Mouse (Mus musculus) cerebellum, adult 11-12 months (tissue): ENCODE measurements around the gene Gm3417.
A peak's percentile ranks its signal among the peaks of the same experiment; 100 is the strongest.
"Not testable (repeated sequence)": the region's sequence is repeated elsewhere in the genome, so short reads cannot be mapped to it uniquely, and the experiment has no call there.

Experiments used
- DNase-seq: peaks from one replicate; pipeline ENCODE4 v3.0.0; 2022

Gm3417 gene

DNA sequence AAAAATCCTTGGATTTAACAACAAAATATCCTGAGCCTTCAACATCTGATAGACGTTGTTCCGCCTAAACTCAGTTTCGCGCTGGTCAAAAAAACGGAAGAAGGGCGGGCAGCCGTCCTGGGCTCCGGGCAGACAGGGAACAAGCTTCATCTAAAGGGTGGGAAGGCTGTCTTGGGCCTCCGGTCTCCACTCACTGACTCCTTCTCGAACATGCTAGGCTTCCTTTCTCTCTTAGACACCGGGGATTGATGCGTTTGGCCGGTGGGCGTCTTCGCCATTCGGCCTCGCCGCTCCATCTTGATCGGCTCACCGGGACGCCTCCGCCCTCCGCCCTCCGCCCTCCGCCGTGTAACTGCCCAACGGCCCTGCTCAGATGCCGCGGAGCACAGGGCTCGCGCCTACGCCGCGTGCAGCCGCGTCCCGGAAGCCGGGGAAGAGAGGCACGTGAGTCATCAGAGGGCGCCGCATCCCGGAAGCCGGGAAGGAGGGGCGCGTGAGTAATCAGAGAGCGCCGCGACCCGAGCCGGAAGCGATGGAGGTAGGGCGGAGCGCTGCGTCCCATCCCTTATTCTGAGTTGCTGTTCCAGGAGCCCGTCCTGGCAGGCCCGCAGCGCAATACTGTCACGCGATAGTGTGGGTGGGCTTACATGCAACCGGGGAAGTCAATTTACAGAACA, at the start of gene Gm3417, which contains the start of gene 9030025P20Rik:
Gene Gm3417 (minus strand): TSS at position 429 of the 677 bp plus-strand sequence.
Gene 9030025P20Rik (plus strand): TSS at position 107 of the 677 bp plus-strand sequence.
- DNase-seq: not testable (repeated sequence)

DNA sequence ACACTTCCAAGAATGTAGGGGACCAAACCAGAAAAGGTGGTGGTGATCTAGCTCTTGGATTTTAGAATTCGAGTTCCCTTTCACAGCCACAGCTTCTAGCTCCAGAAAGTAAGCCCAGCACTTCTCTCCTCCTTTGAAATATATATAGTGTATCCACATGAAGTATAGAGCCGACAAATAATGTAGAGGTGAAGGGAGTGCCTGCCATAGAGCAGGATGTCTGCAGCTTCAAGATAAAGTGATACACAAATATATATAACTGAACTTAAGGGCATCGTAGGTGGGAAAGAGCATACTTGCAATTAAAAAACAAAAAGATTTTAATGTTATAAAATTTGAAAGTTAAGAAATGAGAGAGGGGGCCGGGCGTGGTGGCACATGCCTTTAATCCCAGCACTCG, 46.9 kb upstream of the Gm3417 start:
- DNase-seq: not testable (repeated sequence)

DNA sequence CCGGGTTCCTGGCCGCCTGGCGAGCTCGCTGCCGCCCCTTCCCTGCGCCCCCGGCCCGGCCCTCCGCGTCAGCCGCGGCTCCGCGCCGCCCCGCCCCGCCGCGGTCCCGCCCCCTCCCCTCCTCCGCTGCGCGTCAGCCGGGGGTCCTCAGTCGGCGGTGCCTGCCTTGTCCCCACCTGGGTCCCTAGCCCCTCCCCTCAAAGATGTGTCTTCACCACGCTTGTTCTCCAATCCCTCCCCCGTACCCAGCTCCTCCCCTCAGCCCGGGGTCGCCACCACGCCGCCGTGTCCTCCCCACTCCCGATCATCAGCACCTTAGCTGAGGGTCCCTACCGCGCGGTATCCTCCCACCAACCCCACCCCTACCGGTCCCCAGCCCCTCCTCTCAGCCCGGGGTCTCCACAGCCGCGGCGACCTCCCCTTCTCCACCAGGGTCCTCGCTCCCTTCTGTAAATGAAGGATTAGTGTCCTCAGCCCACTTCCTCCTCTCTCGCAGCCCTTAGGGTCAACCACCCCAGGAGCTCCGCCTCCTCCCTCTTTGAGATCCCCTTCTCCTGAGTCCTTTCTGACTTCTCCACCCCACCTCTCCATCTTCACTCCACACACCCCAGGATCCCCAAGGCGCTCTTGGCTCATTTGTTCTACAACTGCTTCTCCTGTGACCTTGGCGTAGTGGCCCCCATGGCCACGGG, 46.1 kb upstream of the Gm3417 start:
- DNase-seq: not testable (repeated sequence)

DNA sequence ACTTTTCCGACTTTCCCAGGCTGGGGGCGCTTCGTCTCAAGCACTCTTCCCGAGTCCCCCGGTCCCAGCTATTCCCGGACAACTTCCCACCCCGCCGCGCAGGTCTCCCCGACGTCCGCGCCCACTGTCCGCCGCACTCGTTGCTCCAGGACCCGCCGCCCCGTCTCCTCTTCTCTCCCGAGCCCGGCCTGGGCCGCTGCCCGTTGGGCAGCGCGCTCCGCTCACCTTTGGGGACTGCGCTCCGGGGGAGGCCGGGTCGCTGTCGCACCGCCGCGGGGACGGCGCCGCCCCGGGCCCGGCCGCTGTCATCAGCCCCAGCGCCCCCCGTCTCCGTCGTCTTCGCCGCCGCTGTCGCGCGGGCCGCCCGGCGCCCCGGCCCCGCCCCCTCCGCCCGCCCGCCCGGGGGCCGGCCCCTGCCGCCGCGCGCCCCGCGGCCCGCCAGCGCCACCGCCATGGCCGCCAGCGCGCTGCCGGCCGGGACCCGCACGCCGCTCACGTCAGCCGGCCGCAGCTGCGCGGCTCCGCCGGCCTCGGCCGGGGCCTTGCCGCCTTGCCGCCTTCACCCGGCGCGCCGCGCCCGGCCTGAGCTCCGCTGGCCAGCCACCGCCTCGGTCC, 45.4 kb upstream of the Gm3417 start:
- DNase-seq: not testable (repeated sequence)

DNA sequence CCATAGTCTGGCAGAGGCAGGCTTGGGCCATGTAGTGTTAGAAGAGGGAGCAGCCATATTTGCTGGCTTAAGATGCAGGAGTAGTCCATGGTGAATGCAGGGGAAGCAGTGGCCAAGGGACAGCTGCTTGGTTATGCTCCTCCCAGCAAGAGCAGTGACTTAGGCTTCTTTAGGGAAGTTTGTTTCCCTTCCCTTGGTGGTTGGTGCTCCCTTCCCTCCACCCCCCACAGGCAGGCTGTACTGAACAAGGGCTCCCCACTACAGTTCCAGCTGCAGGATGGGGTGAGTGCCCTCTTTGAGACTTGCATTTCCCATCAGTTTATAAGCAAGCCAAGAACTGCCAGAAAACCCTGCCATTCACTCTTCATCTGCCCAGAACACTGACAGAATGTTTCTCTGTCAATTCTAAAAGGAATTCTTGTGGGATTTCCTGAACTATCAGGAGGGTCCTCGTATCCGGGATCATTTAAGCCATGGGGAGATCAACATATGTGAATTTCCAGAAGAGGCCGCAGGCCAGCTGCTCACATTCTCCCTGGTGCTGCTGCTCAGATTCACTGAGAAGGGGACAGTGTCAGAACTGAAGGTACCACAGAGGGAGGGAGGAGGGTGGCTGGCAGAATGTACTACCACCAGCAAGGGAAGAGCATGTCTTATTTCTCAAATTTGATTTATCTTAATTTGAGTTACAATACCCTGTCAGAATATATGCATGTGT, 43.1 kb upstream of the Gm3417 start:
- peak; percentile 28 for DNase-seq

DNA sequence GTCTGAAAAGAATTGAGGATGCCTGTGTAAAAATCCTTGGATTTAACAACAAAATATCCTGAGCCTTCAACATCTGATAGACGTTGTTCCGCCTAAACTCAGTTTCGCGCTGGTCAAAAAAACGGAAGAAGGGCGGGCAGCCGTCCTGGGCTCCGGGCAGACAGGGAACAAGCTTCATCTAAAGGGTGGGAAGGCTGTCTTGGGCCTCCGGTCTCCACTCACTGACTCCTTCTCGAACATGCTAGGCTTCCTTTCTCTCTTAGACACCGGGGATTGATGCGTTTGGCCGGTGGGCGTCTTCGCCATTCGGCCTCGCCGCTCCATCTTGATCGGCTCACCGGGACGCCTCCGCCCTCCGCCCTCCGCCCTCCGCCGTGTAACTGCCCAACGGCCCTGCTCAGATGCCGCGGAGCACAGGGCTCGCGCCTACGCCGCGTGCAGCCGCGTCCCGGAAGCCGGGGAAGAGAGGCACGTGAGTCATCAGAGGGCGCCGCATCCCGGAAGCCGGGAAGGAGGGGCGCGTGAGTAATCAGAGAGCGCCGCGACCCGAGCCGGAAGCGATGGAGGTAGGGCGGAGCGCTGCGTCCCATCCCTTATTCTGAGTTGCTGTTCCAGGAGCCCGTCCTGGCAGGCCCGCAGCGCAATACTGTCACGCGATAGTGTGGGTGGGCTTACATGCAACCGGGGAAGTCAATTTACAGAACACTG, 31.3 kb upstream of the Gm3417 start, which contains the start of gene Gm3435:
Gene Gm3435 (plus strand): TSS at position 471 of the 708 bp plus-strand sequence.
- not testable (repeated sequence) for DNase-seq

DNA sequence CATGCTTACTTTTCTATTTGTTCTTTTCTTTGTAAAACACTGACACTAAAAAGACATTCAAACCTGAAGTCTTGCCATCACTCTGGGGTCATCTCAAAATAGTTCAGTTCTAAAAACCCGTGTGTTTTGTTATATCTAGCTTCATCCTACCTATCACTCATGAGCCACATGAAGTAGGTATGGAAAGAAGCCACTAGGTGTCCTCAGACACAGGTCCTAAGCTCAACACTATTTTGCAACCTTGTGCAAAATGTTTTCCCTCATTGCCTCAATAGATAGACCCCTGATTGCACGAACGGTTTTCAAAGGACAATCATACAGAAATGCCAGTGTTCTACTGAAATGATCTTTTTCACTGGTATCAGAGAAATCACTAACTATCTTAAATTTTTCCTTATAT, 30.5 kb upstream of the Gm3417 start:
- DNase-seq: not testable (repeated sequence)

DNA sequence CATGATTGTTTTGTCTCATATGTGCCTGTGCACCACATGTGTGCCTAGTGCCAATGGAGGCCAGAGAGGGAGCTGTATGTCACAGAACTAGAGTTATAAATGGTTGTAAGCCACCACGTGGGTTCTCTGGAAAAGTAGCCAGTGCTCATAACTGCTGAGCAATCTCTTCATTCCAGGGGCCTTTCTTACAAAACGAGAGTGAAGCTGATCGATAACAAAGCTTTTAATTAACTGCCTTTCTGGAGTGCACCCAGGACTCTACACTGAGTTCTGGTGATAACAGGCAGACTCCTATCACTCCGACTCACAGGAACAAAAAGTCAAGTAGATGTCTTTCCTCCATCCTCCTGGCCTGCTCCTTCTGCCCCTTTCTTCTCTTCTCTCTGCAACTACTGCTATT, 21.5 kb upstream of the Gm3417 start:
- DNase-seq: not testable (repeated sequence)

DNA sequence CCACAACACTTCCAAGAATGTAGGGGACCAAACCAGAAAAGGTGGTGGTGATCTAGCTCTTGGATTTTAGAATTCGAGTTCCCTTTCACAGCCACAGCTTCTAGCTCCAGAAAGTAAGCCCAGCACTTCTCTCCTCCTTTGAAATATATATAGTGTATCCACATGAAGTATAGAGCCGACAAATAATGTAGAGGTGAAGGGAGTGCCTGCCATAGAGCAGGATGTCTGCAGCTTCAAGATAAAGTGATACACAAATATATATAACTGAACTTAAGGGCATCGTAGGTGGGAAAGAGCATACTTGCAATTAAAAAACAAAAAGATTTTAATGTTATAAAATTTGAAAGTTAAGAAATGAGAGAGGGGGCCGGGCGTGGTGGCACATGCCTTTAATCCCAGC, 15.6 kb upstream of the Gm3417 start:
- DNase-seq: not testable (repeated sequence)

DNA sequence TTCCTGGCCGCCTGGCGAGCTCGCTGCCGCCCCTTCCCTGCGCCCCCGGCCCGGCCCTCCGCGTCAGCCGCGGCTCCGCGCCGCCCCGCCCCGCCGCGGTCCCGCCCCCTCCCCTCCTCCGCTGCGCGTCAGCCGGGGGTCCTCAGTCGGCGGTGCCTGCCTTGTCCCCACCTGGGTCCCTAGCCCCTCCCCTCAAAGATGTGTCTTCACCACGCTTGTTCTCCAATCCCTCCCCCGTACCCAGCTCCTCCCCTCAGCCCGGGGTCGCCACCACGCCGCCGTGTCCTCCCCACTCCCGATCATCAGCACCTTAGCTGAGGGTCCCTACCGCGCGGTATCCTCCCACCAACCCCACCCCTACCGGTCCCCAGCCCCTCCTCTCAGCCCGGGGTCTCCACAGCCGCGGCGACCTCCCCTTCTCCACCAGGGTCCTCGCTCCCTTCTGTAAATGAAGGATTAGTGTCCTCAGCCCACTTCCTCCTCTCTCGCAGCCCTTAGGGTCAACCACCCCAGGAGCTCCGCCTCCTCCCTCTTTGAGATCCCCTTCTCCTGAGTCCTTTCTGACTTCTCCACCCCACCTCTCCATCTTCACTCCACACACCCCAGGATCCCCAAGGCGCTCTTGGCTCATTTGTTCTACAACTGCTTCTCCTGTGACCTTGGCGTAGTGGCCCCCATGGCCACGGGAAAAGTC, 14.7 kb upstream of the Gm3417 start:
- not testable (repeated sequence) for DNase-seq

DNA sequence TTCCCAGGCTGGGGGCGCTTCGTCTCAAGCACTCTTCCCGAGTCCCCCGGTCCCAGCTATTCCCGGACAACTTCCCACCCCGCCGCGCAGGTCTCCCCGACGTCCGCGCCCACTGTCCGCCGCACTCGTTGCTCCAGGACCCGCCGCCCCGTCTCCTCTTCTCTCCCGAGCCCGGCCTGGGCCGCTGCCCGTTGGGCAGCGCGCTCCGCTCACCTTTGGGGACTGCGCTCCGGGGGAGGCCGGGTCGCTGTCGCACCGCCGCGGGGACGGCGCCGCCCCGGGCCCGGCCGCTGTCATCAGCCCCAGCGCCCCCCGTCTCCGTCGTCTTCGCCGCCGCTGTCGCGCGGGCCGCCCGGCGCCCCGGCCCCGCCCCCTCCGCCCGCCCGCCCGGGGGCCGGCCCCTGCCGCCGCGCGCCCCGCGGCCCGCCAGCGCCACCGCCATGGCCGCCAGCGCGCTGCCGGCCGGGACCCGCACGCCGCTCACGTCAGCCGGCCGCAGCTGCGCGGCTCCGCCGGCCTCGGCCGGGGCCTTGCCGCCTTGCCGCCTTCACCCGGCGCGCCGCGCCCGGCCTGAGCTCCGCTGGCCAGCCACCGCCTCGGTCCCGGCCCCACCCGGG, 14.0 kb upstream of the Gm3417 start:
- not testable (repeated sequence) for DNase-seq

DNA sequence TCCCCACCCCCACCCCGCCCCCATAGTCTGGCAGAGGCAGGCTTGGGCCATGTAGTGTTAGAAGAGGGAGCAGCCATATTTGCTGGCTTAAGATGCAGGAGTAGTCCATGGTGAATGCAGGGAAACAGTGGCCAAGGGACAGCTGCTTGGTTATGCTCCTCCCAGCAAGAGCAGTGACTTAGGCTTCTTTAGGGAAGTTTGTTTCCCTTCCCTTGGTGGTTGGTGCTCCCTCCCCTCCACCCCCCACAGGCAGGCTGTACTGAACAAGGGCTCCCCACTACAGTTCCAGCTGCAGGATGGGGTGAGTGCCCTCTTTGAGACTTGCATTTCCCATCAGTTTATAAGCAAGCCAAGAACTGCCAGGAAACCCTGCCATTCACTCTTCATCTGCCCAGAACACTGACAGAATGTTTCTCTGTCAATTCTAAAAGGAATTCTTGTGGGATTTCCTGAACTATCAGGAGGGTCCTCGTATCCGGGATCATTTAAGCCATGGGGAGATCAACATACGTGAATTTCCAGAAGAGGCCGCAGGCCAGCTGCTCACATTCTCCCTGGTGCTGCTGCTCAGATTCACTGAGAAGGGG, 11.6 kb upstream of the Gm3417 start:
- not testable (repeated sequence) for DNase-seq

DNA sequence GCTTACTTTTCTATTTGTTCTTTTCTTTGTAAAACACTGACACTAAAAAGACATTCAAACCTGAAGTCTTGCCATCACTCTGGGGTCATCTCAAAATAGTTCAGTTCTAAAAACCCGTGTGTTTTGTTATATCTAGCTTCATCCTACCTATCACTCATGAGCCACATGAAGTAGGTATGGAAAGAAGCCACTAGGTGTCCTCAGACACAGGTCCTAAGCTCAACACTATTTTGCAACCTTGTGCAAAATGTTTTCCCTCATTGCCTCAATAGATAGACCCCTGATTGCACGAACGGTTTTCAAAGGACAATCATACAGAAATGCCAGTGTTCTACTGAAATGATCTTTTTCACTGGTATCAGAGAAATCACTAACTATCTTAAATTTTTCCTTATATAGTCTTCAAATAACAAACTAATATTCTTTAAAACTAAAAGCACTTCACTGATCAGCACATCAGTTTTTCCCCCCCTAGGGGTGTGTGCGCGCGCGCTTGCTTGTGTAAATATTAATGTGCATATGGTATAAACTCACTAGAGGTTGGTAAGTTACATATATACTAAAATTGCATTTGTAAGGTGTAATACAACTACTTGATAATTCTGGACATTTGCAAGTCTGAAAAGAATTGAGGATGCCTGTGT, 750 bp downstream of the Gm3417 start:
- DNase-seq: not testable (repeated sequence)

DNA sequence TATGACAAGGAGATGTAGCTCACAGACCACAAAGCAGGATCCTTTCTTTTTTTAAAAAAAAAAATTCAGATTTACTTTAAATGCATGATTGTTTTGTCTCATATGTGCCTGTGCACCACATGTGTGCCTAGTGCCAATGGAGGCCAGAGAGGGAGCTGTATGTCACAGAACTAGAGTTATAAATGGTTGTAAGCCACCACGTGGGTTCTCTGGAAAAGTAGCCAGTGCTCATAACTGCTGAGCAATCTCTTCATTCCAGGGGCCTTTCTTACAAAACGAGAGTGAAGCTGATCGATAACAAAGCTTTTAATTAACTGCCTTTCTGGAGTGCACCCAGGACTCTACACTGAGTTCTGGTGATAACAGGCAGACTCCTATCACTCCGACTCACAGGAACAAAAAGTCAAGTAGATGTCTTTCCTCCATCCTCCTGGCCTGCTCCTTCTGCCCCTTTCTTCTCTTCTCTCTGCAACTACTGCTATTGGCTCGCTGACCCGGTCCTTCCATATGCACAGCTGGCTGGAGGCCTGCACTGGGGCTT, 10.1 kb downstream of the Gm3417 start:
- not testable (repeated sequence) for DNase-seq

DNA sequence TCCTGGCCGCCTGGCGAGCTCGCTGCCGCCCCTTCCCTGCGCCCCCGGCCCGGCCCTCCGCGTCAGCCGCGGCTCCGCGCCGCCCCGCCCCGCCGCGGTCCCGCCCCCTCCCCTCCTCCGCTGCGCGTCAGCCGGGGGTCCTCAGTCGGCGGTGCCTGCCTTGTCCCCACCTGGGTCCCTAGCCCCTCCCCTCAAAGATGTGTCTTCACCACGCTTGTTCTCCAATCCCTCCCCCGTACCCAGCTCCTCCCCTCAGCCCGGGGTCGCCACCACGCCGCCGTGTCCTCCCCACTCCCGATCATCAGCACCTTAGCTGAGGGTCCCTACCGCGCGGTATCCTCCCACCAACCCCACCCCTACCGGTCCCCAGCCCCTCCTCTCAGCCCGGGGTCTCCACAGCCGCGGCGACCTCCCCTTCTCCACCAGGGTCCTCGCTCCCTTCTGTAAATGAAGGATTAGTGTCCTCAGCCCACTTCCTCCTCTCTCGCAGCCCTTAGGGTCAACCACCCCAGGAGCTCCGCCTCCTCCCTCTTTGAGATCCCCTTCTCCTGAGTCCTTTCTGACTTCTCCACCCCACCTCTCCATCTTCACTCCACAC, 16.9 kb downstream of the Gm3417 start:
- not testable (repeated sequence) for DNase-seq

DNA sequence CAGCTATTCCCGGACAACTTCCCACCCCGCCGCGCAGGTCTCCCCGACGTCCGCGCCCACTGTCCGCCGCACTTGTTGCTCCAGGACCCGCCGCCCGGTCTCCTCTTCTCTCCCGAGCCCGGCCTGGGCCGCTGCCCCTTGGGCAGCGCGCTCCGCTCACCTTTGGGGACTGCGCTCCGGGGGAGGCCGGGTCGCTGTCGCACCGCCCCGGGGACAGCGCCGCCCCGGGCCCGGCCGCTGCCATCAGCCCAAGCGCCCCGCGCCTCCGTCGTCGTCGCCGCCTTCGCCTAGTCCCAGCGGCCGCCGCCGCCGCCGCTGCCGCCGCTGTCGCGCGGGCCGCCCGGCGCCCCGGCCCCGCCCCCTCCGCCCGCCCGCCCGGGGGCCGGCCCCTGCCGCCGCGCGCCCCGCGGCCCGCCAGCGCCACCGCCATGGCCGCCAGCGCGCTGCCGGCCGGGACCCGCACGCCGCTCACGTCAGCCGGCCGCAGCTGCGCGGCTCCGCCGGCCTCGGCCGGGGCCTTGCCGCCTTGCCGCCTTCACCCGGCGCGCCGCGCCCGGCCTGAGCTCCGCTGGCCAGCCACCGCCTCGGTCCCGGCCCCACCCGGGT, 17.5 kb downstream of the Gm3417 start, which contains the start of gene Phf10:
Gene Phf10 (minus strand): TSS at position 323 of the 606 bp plus-strand sequence.
- peak; percentile 55 for DNase-seq

DNA sequence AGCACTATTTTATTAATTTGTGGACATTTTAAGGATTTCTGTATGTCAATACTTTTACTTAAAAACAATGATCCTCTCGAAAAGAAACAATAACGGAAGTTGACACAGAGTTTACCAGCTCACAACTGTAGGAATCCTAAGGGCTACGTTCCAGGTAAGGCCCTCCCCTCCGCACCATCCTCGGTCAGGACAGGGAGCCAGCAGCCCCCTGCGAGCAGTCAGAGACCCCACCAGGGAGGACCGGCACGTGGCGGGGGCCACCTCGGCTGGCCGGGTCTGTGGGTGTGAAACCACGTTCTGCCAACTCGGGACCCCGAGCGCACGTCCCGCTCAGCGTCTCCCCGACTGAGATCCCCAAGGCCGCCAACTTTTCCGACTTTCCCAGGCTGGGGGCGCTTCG, 18.1 kb downstream of the Gm3417 start:
- DNase-seq: peak; percentile 63

DNA sequence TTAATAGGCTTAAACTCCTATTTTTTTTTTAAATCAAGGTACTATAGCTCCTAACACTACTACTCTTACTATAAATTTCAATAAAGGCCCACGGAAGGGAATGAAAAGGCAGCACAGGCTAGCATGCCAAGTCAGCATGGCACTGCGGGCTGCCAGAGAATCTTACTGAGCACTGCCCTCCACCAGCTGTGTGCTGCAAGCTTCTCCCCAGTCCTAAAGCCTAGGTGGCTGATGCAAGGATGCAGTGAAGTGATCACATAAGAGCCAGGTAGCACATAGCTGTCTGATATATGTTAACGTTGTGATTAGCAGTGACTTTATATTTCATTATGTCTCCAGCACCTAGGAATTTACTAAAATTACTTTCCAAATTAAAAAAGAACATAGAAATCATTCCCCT, 18.6 kb downstream of the Gm3417 start:
- no peak for DNase-seq
